Mouse (Mus musculus) G1E (cell line): Measurements from ENCODE around the gene Gpr84. TPM values are rescaled to one million over a fixed set of nuclear protein-coding genes. Genes with fewer than 3 reads are reported as not detected.

Experiments
- ATAC-seq: 2 replicates; pipeline ENCODE4 v1.8.0; 2016; ENCODE audit warnings: mild to moderate bottlenecking; ENCODE audit not compliant: insufficient number of reproducible peaks, poor library complexity, low FRiP score, severe bottlenecking; ENCODE audit errors: extremely low read depth
- DNase-seq: peaks from one replicate; pipeline ENCODE4 v3.0.0; 2012; ENCODE audit warnings: low spot score
- H3K27me3 ChIP-seq: 2 replicates; pipeline ENCODE4 v1.6.1; 2012; ENCODE audit warnings: mild to moderate bottlenecking, low read length, inconsistent platforms; ENCODE audit not compliant: insufficient read depth
- H3K36me3 ChIP-seq: replicated peaks from 2 replicates; pipeline ENCODE3; 2012; ENCODE audit warnings: mild to moderate bottlenecking, inconsistent platforms
- H3K4me1 ChIP-seq: 2 replicates; pipeline ENCODE4 v1.6.1; 2012; ENCODE audit warnings: low read depth, low read length, inconsistent platforms, mixed read lengths; ENCODE audit not compliant: insufficient read depth
- H3K4me3 ChIP-seq: 2 replicates; pipeline ENCODE4 v1.5.1; 2012; ENCODE audit warnings: low read depth, mild to moderate bottlenecking, inconsistent platforms, low read length, moderate library complexity, mixed read lengths
- H3K9me3 ChIP-seq: replicated peaks from 2 replicates; pipeline ENCODE4 v1.6.1; 2012; ENCODE audit warnings: inconsistent platforms
- CTCF ChIP-seq: IDR thresholded peaks from 2 replicates; pipeline ENCODE4 v1.5.1; 2012; ENCODE audit warnings: low read depth, low read length, inconsistent platforms, mixed read lengths
- GATA1 ChIP-seq: IDR thresholded peaks from 2 replicates; pipeline ENCODE4 v1.6.1; 2012; ENCODE audit warnings: borderline replicate concordance, low read length, inconsistent platforms, mixed read lengths
- GATA2 ChIP-seq: IDR thresholded peaks from 2 replicates; pipeline ENCODE4 v1.6.1; 2012; ENCODE audit warnings: low read depth, low read length, inconsistent platforms, borderline replicate concordance
- POLR2AphosphoS5 ChIP-seq: IDR thresholded peaks from 2 replicates; pipeline ENCODE4 v1.6.1; 2012; ENCODE audit warnings: low read depth, low read length, inconsistent platforms; ENCODE audit not compliant: insufficient replicate concordance
- TAL1 ChIP-seq: conservative IDR thresholded peaks from 2 replicates; pipeline ENCODE4 v1.6.1; 2012; ENCODE audit warnings: low read depth, low read length, inconsistent platforms, mixed read lengths
- polyA plus RNA-seq: library from polyadenylated mRNA; stranded (reverse); fragments of >175 nt; gene quantifications from 2 replicates; pipeline ENCODE4 v1.2.3, GENCODE M21; 2012
- total RNA-seq, 2 experiments: library from RNA; stranded (forward) in 1 of 2; stranded (reverse) in 1 of 2; fragments of 200-1000 nt in 1 of 2; fragments of >200 nt in 1 of 2; fragmentation: Nextera tagmentation in 1 of 2; gene quantifications; 2 replicates each; pipeline ENCODE4 v1.2.3; 2014 to 2017

Gene Gpr84
- total and polyA plus RNA-seq, 3 experiments, result not detected

GRCm38 (mm10) chr15:103300560-103300959 lies 9.9 kb downstream of the Gpr84 start:
- H3K9me3 ChIP-seq, result no peaks in the 10 kb centered on the region
- no peak for TF ChIP-seq GATA2
- TF ChIP-seq GATA1, result no peak
- TF ChIP-seq CTCF, result no peak
- DNase-seq, result no peak
- H3K27me3 ChIP-seq, result peaks cover 33% of the 10 kb centered on the region
- H3K36me3 ChIP-seq, result peaks cover 56% of the 10 kb centered on the region
- ATAC-seq, result no peak
- H3K4me1 ChIP-seq, result peaks cover 26% of the 10 kb centered on the region
- no peak overlapping the region for H3K4me3 ChIP-seq

GRCm38 (mm10) chr15:103300067-103300471 lies 10.3 kb downstream of the Gpr84 start:
- peaks cover 32% of the 10 kb centered on the region for H3K27me3 ChIP-seq
- no peaks in the 10 kb centered on the region for H3K9me3 ChIP-seq
- H3K4me3 ChIP-seq, result no peak overlapping the region
- no peak for TF ChIP-seq TAL1
- TF ChIP-seq POLR2AphosphoS5, result no peak
- no peak for TF ChIP-seq CTCF
- TF ChIP-seq GATA1, result no peak
- TF ChIP-seq GATA2, result no peak
- no peak for DNase-seq
- H3K36me3 ChIP-seq, result peaks cover 61% of the 10 kb centered on the region
- no peak for ATAC-seq
- peaks cover 21% of the 10 kb centered on the region for H3K4me1 ChIP-seq

GRCm38 (mm10) chr15:103299644-103300043 lies 10.8 kb downstream of the Gpr84 start:
- TF ChIP-seq POLR2AphosphoS5, result no peak
- TF ChIP-seq GATA2, result no peak
- TF ChIP-seq CTCF, result no peak
- TF ChIP-seq GATA1, result no peak
- no peak for TF ChIP-seq TAL1
- Histone ChIP-seq H3K36me3 (peaks cover 64% of the 10 kb centered on the region), H3K4me3 (no peak overlapping the region), H3K4me1 (peaks cover 17% of the 10 kb centered on the region), H3K9me3 (no peaks in the 10 kb centered on the region), H3K27me3 (peaks cover 28% of the 10 kb centered on the region)
- no peak for DNase-seq
- ATAC-seq, result no peak

- TF ChIP-seq TAL1, result no peak
- no peak for TF ChIP-seq GATA1
- TF ChIP-seq CTCF, result no peak
- TF ChIP-seq GATA2, result no peak
- no peak for TF ChIP-seq POLR2AphosphoS5
- Histone ChIP-seq H3K27me3 (peaks cover 22% of the 10 kb centered on the region), H3K4me3 (no peak overlapping the region), H3K9me3 (no peaks in the 10 kb centered on the region), H3K4me1 (peaks cover 11% of the 10 kb centered on the region), H3K36me3 (peaks cover 67% of the 10 kb centered on the region)
- no peak for DNase-seq
- ATAC-seq, result no peak
Measured at GRCm38 (mm10) chr15:103298861-103299616, 11.4 kb downstream of the Gpr84 start.

GRCm38 (mm10) chr15:103298026-103298425 lies 12.4 kb downstream of the Gpr84 start:
- peaks cover 77% of the 10 kb centered on the region for H3K36me3 ChIP-seq

GRCm38 (mm10) chr15:103297313-103297712 lies 13.1 kb downstream of the Gpr84 start:
- peaks cover 7% of the 10 kb centered on the region; the same call in 1 of the 2 replicates for H3K4me1 ChIP-seq
- H3K9me3 ChIP-seq, result no peaks in the 10 kb centered on the region
- peaks cover 84% of the 10 kb centered on the region for H3K36me3 ChIP-seq
- H3K4me3 ChIP-seq, result no peak overlapping the region
- ATAC-seq (no peak), DNase-seq (no peak)
- TF ChIP-seq CTCF, result no peak
- TF ChIP-seq GATA1, result no peak
- TF ChIP-seq POLR2AphosphoS5, result no peak
- no peak for TF ChIP-seq TAL1
- TF ChIP-seq GATA2, result no peak
- H3K27me3 ChIP-seq, result peaks cover 5% of the 10 kb centered on the region; the same call in 1 of the 2 replicates

More at GRCm38 (mm10) chr15:103298026-103298425, 12.4 kb downstream of the Gpr84 start:
- TF ChIP-seq CTCF (no peak), POLR2AphosphoS5 (no peak), GATA2 (no peak), TAL1 (no peak), GATA1 (no peak)
- no peak for ATAC-seq
- Histone ChIP-seq H3K27me3 (peaks cover 12% of the 10 kb centered on the region), H3K4me1 (peaks cover 7% of the 10 kb centered on the region; the same call in 1 of the 2 replicates), H3K9me3 (no peaks in the 10 kb centered on the region), H3K4me3 (no peak overlapping the region)
- no peak for DNase-seq

- TF ChIP-seq GATA2 (no peak), TAL1 (no peak), POLR2AphosphoS5 (no peak), GATA1 (no peak), CTCF (no peak)
- Histone ChIP-seq H3K36me3 (peaks cover 95% of the 10 kb centered on the region), H3K9me3 (no peaks in the 10 kb centered on the region), H3K4me1 (no peaks in the 10 kb centered on the region), H3K27me3 (no peaks in the 10 kb centered on the region), H3K4me3 (no peak overlapping the region)
- ATAC-seq (no peak), DNase-seq (no peak)
Measured at GRCm38 (mm10) chr15:103295851-103296250, 14.6 kb downstream of the Gpr84 start.
